Mouse (Mus musculus) neural tube, embryonic 11.5 days (tissue): ENCODE data around the gene Smagp. TPM values are rescaled to one million over a fixed set of nuclear protein-coding genes. Genes with fewer than 3 reads are reported as not detected.

Experiments
- ATAC-seq: fragments of 200-750 bp; cut with Nextera tagmentation; 2 replicates; pipeline ENCODE4 v1.8.0; 2017; ENCODE audit warnings: moderate number of reproducible peaks, mild to moderate bottlenecking, moderate TSS enrichment, moderate library complexity; ENCODE audit not compliant: insufficient read depth, low FRiP score, low TSS enrichment
- DNase-seq: peaks from one replicate; pipeline ENCODE4 v3.0.0-alpha.2; 2015; ENCODE audit warnings: low spot score
- H3K27ac ChIP-seq: fragments of 300-500 bp; sonication (generic); 2 replicates; pipeline ENCODE4 v1.5.1; 2014; ENCODE audit warnings: low read depth, mild to moderate bottlenecking, low read length
- H3K27me3 ChIP-seq: fragments of 300-500 bp; sonication (generic); 2 replicates; pipeline ENCODE4 v1.6.1; 2014; ENCODE audit warnings: mild to moderate bottlenecking, low read length, mixed read lengths; ENCODE audit not compliant: control insufficient read depth, insufficient read depth
- H3K36me3 ChIP-seq: fragments of 300-500 bp; sonication (generic); 2 replicates; pipeline ENCODE4 v1.6.1; 2014; ENCODE audit warnings: mild to moderate bottlenecking, low read length, moderate library complexity, mixed read lengths; ENCODE audit not compliant: control insufficient read depth, insufficient read depth
- H3K4me1 ChIP-seq: fragments of 300-500 bp; sonication (generic); 2 replicates; pipeline ENCODE4 v1.6.1; 2014; ENCODE audit warnings: low read length, mixed read lengths; ENCODE audit not compliant: control insufficient read depth, insufficient read depth
- H3K4me2 ChIP-seq: fragments of 300-500 bp; sonication (generic); 2 replicates; pipeline ENCODE4 v1.6.1; 2014; ENCODE audit warnings: low read depth, mild to moderate bottlenecking, moderate library complexity
- H3K4me3 ChIP-seq: fragments of 300-500 bp; sonication (generic); 2 replicates; pipeline ENCODE4 v1.5.1; 2014; ENCODE audit warnings: low read depth, low read length
- H3K9ac ChIP-seq: fragments of 300-500 bp; sonication (generic); 2 replicates; pipeline ENCODE4 v1.6.1; 2014; ENCODE audit warnings: mild to moderate bottlenecking, low read length
- H3K9me3 ChIP-seq: fragments of 300-500 bp; sonication (generic); 2 replicates; pipeline ENCODE4 v1.6.1; 2016; ENCODE audit warnings: low read length; ENCODE audit not compliant: control insufficient read depth
- WGBS: fragments of 180-500 bp; shearing (Covaris S2); extraction: QIAGEN DNeasy Blood & Tissue Kit; methylation state at CpG from one replicate; pipeline ENCODE4 v1.1.7; 2014; 5-methylcytosine and 5-hydroxymethylcytosine counted together
- polyA plus RNA-seq: library from polyadenylated mRNA; unstranded; fragments of >200 nt; fragmentation: Nextera tagmentation; extraction: Ambion mirVana; gene quantifications from 2 replicates; pipeline ENCODE4 v1.2.1, GENCODE M21; 2014

The Smagp gene
- polyA plus RNA-seq, 1 experiment from 2014 or later, result 3.8 TPM

- Histone ChIP-seq H3K36me3 (no peaks in the 10 kb centered on the region), H3K9ac (peak within 1 kb of the TSS; percentile 86), H3K4me2 (peak within 1 kb of the TSS; percentile 98), H3K4me3 (peak within 1 kb of the TSS; percentile 76), H3K27ac (peak within 1 kb of the TSS; percentile 67), H3K27me3 (peaks cover 34% of the 10 kb centered on the region), H3K4me1 (peaks cover 13% of the 10 kb centered on the region; the same call in 1 of the 2 replicates), H3K9me3 (no peaks in the 10 kb centered on the region)
- WGBS, result under 1% methylated on average over 64 of the region's 76 CpGs
- ATAC-seq (peak; percentile 63), DNase-seq (peak; percentile 45)
Observed at GRCm38 (mm10) chr15:100599276-100600046, 37.3 kb downstream of the Smagp start, which contains the start of gene Pou6f1. Gene Pou6f1, minus strand, starts transcription at chr15:100599984.

GRCm38 (mm10) chr15:100598883-100599275 is 37.9 kb downstream of the Smagp start:
- Histone ChIP-seq H3K27ac (0 out of 2 replicates have a peak overlapping the region, but pooled peaks have one; percentile 67), H3K9ac (peak overlapping the region; percentile 86), H3K4me2 (peak overlapping the region; percentile 98), H3K9me3 (no peaks in the 10 kb centered on the region), H3K27me3 (peaks cover 34% of the 10 kb centered on the region), H3K4me1 (peaks cover 13% of the 10 kb centered on the region; the same call in 1 of the 2 replicates), H3K4me3 (peak overlapping the region; percentile 76), H3K36me3 (no peaks in the 10 kb centered on the region)
- 1% methylated on average over 12 of the region's 12 CpGs for WGBS
- ATAC-seq (peak; percentile 8; the same call in 1 of the 2 replicates), DNase-seq (peak; percentile 54)

- H3K4me1 ChIP-seq, result peaks cover 13% of the 10 kb centered on the region; the same call in 1 of the 2 replicates
- H3K9me3 ChIP-seq, result no peaks in the 10 kb centered on the region
- peak overlapping the region; percentile 98 for H3K4me2 ChIP-seq
- peak overlapping the region; percentile 76 for H3K4me3 ChIP-seq
- peaks cover 29% of the 10 kb centered on the region for H3K27me3 ChIP-seq
- H3K36me3 ChIP-seq, result no peaks in the 10 kb centered on the region
- peak overlapping the region; percentile 86; the same call in 1 of the 2 replicates for H3K9ac ChIP-seq
- ATAC-seq (no peak), DNase-seq (no peak)
- 17% methylated on average over 9 of the region's 9 CpGs for WGBS
- H3K27ac ChIP-seq, result no peak overlapping the region
Observed at GRCm38 (mm10) chr15:100598287-100598882, 38.4 kb downstream of the Smagp start.

- H3K27ac ChIP-seq, result no peak overlapping the region
- H3K4me2 ChIP-seq, result no peak overlapping the region
- WGBS, result 85% methylated on average over 6 of the region's 6 CpGs
- H3K4me1 ChIP-seq, result no peaks in the 10 kb centered on the region
- DNase-seq (no peak), ATAC-seq (no peak)
- 0 out of 2 replicates have a peak, but pooled peaks cover 2% of the 10 kb centered on the region for H3K27me3 ChIP-seq
- no peaks in the 10 kb centered on the region for H3K9me3 ChIP-seq
- H3K36me3 ChIP-seq, result no peaks in the 10 kb centered on the region
- no peak overlapping the region for H3K4me3 ChIP-seq
- H3K9ac ChIP-seq, result no peak overlapping the region
Observed at GRCm38 (mm10) chr15:100592817-100593216, 43.9 kb downstream of the Smagp start.

DNA sequence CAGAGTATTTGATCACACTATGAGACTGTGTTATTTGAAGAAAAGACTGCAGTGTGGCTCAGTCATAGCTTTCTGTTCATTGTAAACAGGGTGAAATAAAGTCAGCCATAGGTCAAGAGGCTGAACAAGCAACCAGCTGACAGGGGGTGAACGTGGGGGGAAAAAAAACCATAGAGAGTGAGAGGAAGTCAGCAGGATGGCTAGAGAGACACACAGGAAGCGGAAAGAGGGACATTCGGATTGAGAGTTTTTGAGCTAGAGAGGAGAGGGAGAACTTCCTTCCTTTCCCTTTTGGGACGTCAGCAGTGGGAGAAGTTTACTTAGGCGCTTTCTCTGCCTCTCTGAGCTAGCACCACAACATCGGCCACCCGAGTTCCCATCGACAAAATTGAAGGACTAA is 46.3 kb downstream of the Smagp start:
- Histone ChIP-seq H3K27me3 (no peaks in the 10 kb centered on the region), H3K36me3 (peaks cover 3% of the 10 kb centered on the region; the same call in 1 of the 2 replicates), H3K4me1 (no peaks in the 10 kb centered on the region), H3K9me3 (no peaks in the 10 kb centered on the region), H3K4me2 (no peak overlapping the region), H3K9ac (no peak overlapping the region), H3K4me3 (no peak overlapping the region), H3K27ac (no peak overlapping the region)
- DNase-seq (no peak), ATAC-seq (no peak)
- 71% methylated on average over 8 of the region's 8 CpGs for WGBS

DNA sequence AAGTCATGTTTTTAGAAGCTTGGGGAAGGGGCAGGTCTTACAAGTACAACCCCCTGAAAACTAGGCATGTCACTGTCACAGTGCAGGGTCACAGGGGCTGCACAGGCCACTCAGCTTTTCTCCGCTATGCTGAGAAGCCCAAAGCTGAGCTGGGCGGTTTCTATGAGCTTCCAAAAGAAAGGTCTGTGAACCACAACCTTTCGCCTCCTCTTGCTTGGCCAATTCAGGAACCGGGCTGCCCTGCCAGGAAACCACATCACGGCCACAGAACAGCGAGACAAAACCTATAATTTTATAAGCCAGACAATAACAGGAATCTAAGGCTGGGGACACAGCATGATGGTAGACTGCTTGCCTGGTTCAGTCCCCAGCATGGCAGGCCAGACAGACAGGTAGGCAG is 48.4 kb downstream of the Smagp start:
- H3K9me3 ChIP-seq, result no peaks in the 10 kb centered on the region
- no peaks in the 10 kb centered on the region for H3K4me1 ChIP-seq
- DNase-seq (no peak), ATAC-seq (no peak)
- H3K4me3 ChIP-seq, result no peak overlapping the region
- H3K27ac ChIP-seq, result no peak overlapping the region
- no peaks in the 10 kb centered on the region for H3K27me3 ChIP-seq
- H3K9ac ChIP-seq, result no peak overlapping the region
- peaks cover 3% of the 10 kb centered on the region; the same call in 1 of the 2 replicates for H3K36me3 ChIP-seq
- H3K4me2 ChIP-seq, result no peak overlapping the region
- 77% methylated on average over 6 of the region's 6 CpGs for WGBS

- Histone ChIP-seq H3K27ac (no peak overlapping the region), H3K4me1 (no peaks in the 10 kb centered on the region), H3K4me2 (no peak overlapping the region), H3K9ac (no peak overlapping the region), H3K9me3 (no peaks in the 10 kb centered on the region), H3K27me3 (no peaks in the 10 kb centered on the region), H3K36me3 (peaks cover 3% of the 10 kb centered on the region; the same call in 1 of the 2 replicates), H3K4me3 (no peak overlapping the region)
- 77% methylated on average over 4 of the region's 4 CpGs for WGBS
- DNase-seq (no peak), ATAC-seq (no peak)
Observed at GRCm38 (mm10) chr15:100587166-100587565, 49.6 kb downstream of the Smagp start.

DNA sequence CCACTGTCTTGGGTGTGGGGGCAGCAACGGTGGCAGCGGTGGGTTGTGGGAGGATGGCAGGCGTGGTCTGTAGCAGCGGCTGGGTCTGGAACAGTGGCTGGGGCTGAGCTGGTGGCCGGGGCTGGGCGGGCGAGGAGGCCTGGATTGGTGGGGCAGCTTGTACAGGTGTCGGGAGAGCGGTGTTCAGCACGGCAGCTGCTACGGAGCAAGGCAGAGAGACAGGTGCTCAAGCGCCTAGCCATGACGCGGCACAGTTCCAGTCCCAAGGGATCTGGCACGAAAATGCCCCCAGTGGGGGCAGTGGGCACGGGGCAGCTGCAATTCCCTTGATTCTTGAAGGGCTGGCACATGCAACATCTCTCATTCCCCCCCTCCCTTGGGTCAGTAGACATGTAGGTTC is 50.8 kb downstream of the Smagp start:
- Histone ChIP-seq H3K36me3 (peaks cover 3% of the 10 kb centered on the region; the same call in 1 of the 2 replicates), H3K4me1 (no peaks in the 10 kb centered on the region), H3K9ac (no peak overlapping the region), H3K4me2 (no peak overlapping the region), H3K27me3 (no peaks in the 10 kb centered on the region), H3K4me3 (no peak overlapping the region), H3K27ac (no peak overlapping the region), H3K9me3 (no peaks in the 10 kb centered on the region)
- no peak for ATAC-seq
- WGBS, result 93% methylated on average over 16 of the region's 16 CpGs
- DNase-seq, result no peak
